Mouse (Mus musculus) MEL (cell line): Measurements from ENCODE around the gene Slc22a21. TPM values are rescaled to one million over a fixed set of nuclear protein-coding genes. Genes with fewer than 3 reads are reported as not detected.

Experiments used
- DNase-seq: peaks from one replicate; pipeline ENCODE4 v3.0.0; 2011; ENCODE audit warnings: low read depth, low spot score
- H3K27ac ChIP-seq: 2 replicates; pipeline ENCODE4 v1.5.1; 2012; ENCODE audit warnings: low read depth, mild to moderate bottlenecking, control low read depth, low read length, moderate library complexity; ENCODE audit not compliant: control insufficient read depth
- H3K27me3 ChIP-seq, 2 experiments: fragments of 150-350 bp in 1 of 2; sonication (generic) in 1 of 2; 2 replicates each; pipeline ENCODE4 v1.6.1; 2012; ENCODE audit warnings: low read length in 2 of 2, mild to moderate bottlenecking in 2 of 2, improper control_type of control experiment in 1 of 2, moderate library complexity in 1 of 2; ENCODE audit not compliant: insufficient read depth in 2 of 2, control insufficient read depth in 1 of 2
- H3K36me3 ChIP-seq, 2 experiments: 2 replicates each; pipeline ENCODE4 v1.6.1; 2012 to 2014; ENCODE audit warnings: low read length in 2 of 2, improper control_type of control experiment in 1 of 2, inconsistent platforms in 1 of 2, mild to moderate bottlenecking in 1 of 2; ENCODE audit not compliant: insufficient read depth in 2 of 2, control insufficient read depth in 1 of 2
- H3K4me1 ChIP-seq, 2 experiments: fragments of 150-350 bp in 1 of 2; sonication (generic) in 1 of 2; 2 replicates each; pipeline ENCODE4 v1.6.1; 2012; ENCODE audit warnings: low read length in 2 of 2, improper control_type of control experiment in 1 of 2, mild to moderate bottlenecking in 1 of 2; ENCODE audit not compliant: insufficient read depth in 2 of 2, control insufficient read depth in 1 of 2
- H3K4me3 ChIP-seq, 2 experiments: fragments of 150-350 bp in 1 of 2; sonication (generic) in 1 of 2; 2 replicates each; pipeline ENCODE4 v1.5.1; 2012; ENCODE audit warnings: low read depth in 2 of 2, low read length in 2 of 2, mild to moderate bottlenecking in 2 of 2, moderate library complexity in 2 of 2, control low read depth in 1 of 2, improper control_type of control experiment in 1 of 2; ENCODE audit not compliant: control insufficient read depth in 1 of 2, insufficient read depth in 1 of 2
- H3K79me2 ChIP-seq: 2 replicates; pipeline ENCODE4 v1.6.1; 2012; ENCODE audit warnings: mild to moderate bottlenecking, low read length, moderate library complexity; ENCODE audit not compliant: control insufficient read depth, poor library complexity, insufficient read depth
- H3K9ac ChIP-seq: 2 replicates; pipeline ENCODE4 v1.6.1; 2012; ENCODE audit warnings: low read depth, mild to moderate bottlenecking, control low read depth, low read length, moderate library complexity; ENCODE audit not compliant: control insufficient read depth, poor library complexity, severe bottlenecking
- H3K9me3 ChIP-seq: fragments of 150-350 bp; sonication (generic); replicated peaks from 2 replicates; pipeline ENCODE4 v1.6.1; 2012; ENCODE audit warnings: mild to moderate bottlenecking, low read length, improper control_type of control experiment, moderate library complexity; ENCODE audit not compliant: insufficient read depth
- BHLHE40 ChIP-seq: IDR thresholded peaks from 2 replicates; pipeline ENCODE4 v1.6.1; 2012; ENCODE audit warnings: low read depth, mild to moderate bottlenecking, inconsistent platforms, low read length, improper control_type of control experiment, borderline replicate concordance
- CHD2 ChIP-seq: IDR thresholded peaks from 2 replicates; pipeline ENCODE4 v1.6.1; 2011; ENCODE audit warnings: low read length, improper control_type of control experiment
- CTCF ChIP-seq, 3 experiments: IDR thresholded peaks in 2 of 3; conservative IDR thresholded peaks in 1 of 3; 2 replicates each; pipeline ENCODE4 v1.5.1; 2011 to 2012; ENCODE audit warnings: low read length in 3 of 3, low read depth in 2 of 3, mild to moderate bottlenecking in 2 of 3, improper control_type of control experiment in 1 of 3, inconsistent platforms in 1 of 3, mixed read lengths in 1 of 3, moderate library complexity in 1 of 3; ENCODE audit not compliant: control insufficient read depth in 1 of 3, insufficient read depth in 1 of 3, poor library complexity in 1 of 3, severe bottlenecking in 1 of 3
- EP300 ChIP-seq, 2 experiments: IDR thresholded peaks; 2 replicates each; pipeline ENCODE4 v1.6.1; 2011; ENCODE audit warnings: improper control_type of control experiment in 2 of 2, low read length in 2 of 2, low read depth in 1 of 2, mild to moderate bottlenecking in 1 of 2
- GABPA ChIP-seq: IDR thresholded peaks from 2 replicates; pipeline ENCODE4 v1.6.1; 2012; ENCODE audit warnings: low read depth, mild to moderate bottlenecking, inconsistent platforms, low read length, improper control_type of control experiment, moderate library complexity
- GATA1 ChIP-seq: IDR thresholded peaks from 2 replicates; pipeline ENCODE4 v1.6.1; 2011; ENCODE audit warnings: low read depth, low read length, improper control_type of control experiment
- HCFC1 ChIP-seq: IDR thresholded peaks from 2 replicates; pipeline ENCODE4 v1.6.1; 2012; ENCODE audit warnings: low read depth, mild to moderate bottlenecking, inconsistent platforms, low read length, improper control_type of control experiment, moderate library complexity
- JUND ChIP-seq: IDR thresholded peaks from 2 replicates; pipeline ENCODE4 v1.6.1; 2011; ENCODE audit warnings: low read depth, mild to moderate bottlenecking, improper control_type of control experiment, low read length
- KAT2A ChIP-seq: conservative IDR thresholded peaks from 2 replicates; pipeline ENCODE4 v1.6.1; 2012; ENCODE audit warnings: low read depth, low read length, improper control_type of control experiment, inconsistent platforms
- MAFK ChIP-seq: IDR thresholded peaks from 2 replicates; pipeline ENCODE4 v1.6.1; 2011; ENCODE audit warnings: low read depth, mild to moderate bottlenecking, low read length, improper control_type of control experiment, borderline replicate concordance
- MXI1 ChIP-seq: IDR thresholded peaks from 2 replicates; pipeline ENCODE4 v1.6.1; 2011; ENCODE audit warnings: mild to moderate bottlenecking, low read depth, low read length, improper control_type of control experiment
- NELFE ChIP-seq: IDR thresholded peaks from 2 replicates; pipeline ENCODE4 v1.6.1; 2011; ENCODE audit warnings: low read depth, low read length, improper control_type of control experiment
- POLR2AphosphoS5 ChIP-seq: IDR thresholded peaks from 2 replicates; pipeline ENCODE4 v1.6.1; 2012; ENCODE audit warnings: low read depth, borderline replicate concordance, mild to moderate bottlenecking, inconsistent platforms, low read length, moderate library complexity, mixed read lengths
- USF1 ChIP-seq: IDR thresholded peaks from 2 replicates; pipeline ENCODE4 v1.6.1; 2014; ENCODE audit warnings: low read depth, mild to moderate bottlenecking, inconsistent platforms, low read length, improper control_type of control experiment, moderate library complexity
- ZKSCAN1 ChIP-seq: IDR thresholded peaks from 2 replicates; pipeline ENCODE4 v1.6.1; 2012; ENCODE audit warnings: low read depth, mild to moderate bottlenecking, inconsistent platforms, low read length, improper control_type of control experiment, moderate library complexity
- ZMIZ1 ChIP-seq: IDR thresholded peaks from 2 replicates; pipeline ENCODE4 v1.6.1; 2012; ENCODE audit warnings: low read depth, mild to moderate bottlenecking, inconsistent platforms, low read length, improper control_type of control experiment, moderate library complexity
- ZNF384 ChIP-seq: IDR thresholded peaks from 2 replicates; pipeline ENCODE4 v1.6.1; 2012; ENCODE audit warnings: low read depth, mild to moderate bottlenecking, inconsistent platforms, low read length, improper control_type of control experiment
- polyA plus RNA-seq, 2 experiments: library from polyadenylated mRNA; stranded (reverse) in 1 of 2; unstranded in 1 of 2; fragments of >175 nt in 1 of 2; fragments of >200 nt in 1 of 2; gene quantifications; 2 replicates each; pipeline versions ENCODE4 v1.2.1 to v1.2.4; 2012; ENCODE audit warnings: low replicate concordance in 2 of 2, low read depth in 1 of 2; ENCODE audit not compliant: insufficient read length in 2 of 2, insufficient read depth in 1 of 2, missing spikeins in 1 of 2
- total RNA-seq: library from RNA; depleted of rRNA; stranded (reverse); fragments of 300-350 nt; gene quantifications from 2 replicates; pipeline ENCODE4 v1.2.3, GENCODE M21; 2012; rRNA removed

The Slc22a21 gene
- total and polyA plus RNA-seq, 3 experiments = 4.7 to 6.9 TPM; not detected in 1

GRCm38 (mm10) chr11:53899981-53900380 lies 80.2 kb downstream of the Slc22a21 start:
- Histone ChIP-seq H3K27ac (no peak overlapping the region), H3K79me2 (no peaks in the 10 kb centered on the region), H3K36me3 (peaks cover 0 to 6% of the 10 kb centered on the region in 2 experiments; a peak in 2 of 4 replicates), H3K4me1 (peaks cover 2 to 5% of the 10 kb centered on the region in 2 experiments; a peak in 3 of 4 replicates), H3K27me3 (peaks cover 0 to 3% of the 10 kb centered on the region in 2 experiments; a peak in 1 of 4 replicates), H3K4me3 (no peak overlapping the region), H3K9ac (no peak overlapping the region), H3K9me3 (no peaks in the 10 kb centered on the region)
- no peak for DNase-seq
- TF ChIP-seq POLR2AphosphoS5 (no peak), ZNF384 (no peak), BHLHE40 (no peak), USF1 (no peak), KAT2A (no peak), CTCF (IDR thresholded peaks at IDR 0.05 in 2 of 3, conservative IDR thresholded peaks at IDR 0.05 in 1 of 3; ENCODE audit: control insufficient read depth in 1 of 3, insufficient read depth in 1 of 3, low read depth in 2 of 3, low read length in 3 of 3, poor library complexity in 1 of 3, severe bottlenecking in 1 of 3) (no peak), HCFC1 (no peak), CHD2 (no peak), ZKSCAN1 (no peak), MXI1 (no peak), EP300 (IDR thresholded peaks at IDR 0.05; ENCODE audit: low read depth in 1 of 2, low read length in 2 of 2) (no peak), ZMIZ1 (no peak), GABPA (no peak), GATA1 (no peak), NELFE (no peak), JUND (no peak), MAFK (no peak)

Other genes with a start within 250 kb of the Slc22a21 start
- 0.46 and 0.73 TPM in 2 replicates for gene Irf1, start 210.3 kb downstream of the Slc22a21 start, total RNA-seq
- gene Irf1, start 210.3 kb downstream of the Slc22a21 start, polyA plus RNA-seq = 1 to 10 TPM in 1 of 2 experiments, not detected in 1; 1.9 TPM
- not detected in 2 replicates for gene Gm17334, start 207.1 kb downstream of the Slc22a21 start, total RNA-seq
- gene Gm17334, start 207.1 kb downstream of the Slc22a21 start, polyA plus RNA-seq = not detected
- gene Gm12216, start 121.1 kb downstream of the Slc22a21 start, total RNA-seq = not detected in 2 replicates
- not detected for gene Gm12216, start 121.1 kb downstream of the Slc22a21 start, polyA plus RNA-seq
- 10.2 and 11.8 TPM in 2 replicates for gene Slc22a5, start 88.7 kb downstream of the Slc22a21 start, total RNA-seq
- gene Slc22a5, start 88.7 kb downstream of the Slc22a21 start, polyA plus RNA-seq = 10 to 100 TPM in 1 of 2 experiments, not detected in 1; 12.5 TPM
- 2.3 and 3.5 TPM in 2 replicates for gene Slc22a4, start 47.8 kb upstream of the Slc22a21 start, total RNA-seq
- 1 to 10 TPM in 1 of 2 experiments, not detected in 1; 5.8 TPM for gene Slc22a4, start 47.8 kb upstream of the Slc22a21 start, polyA plus RNA-seq
- gene Pdlim4, start 88.7 kb upstream of the Slc22a21 start, total RNA-seq = 0.13 TPM in 1 of 2 replicates, not detected in the other
- gene Pdlim4, start 88.7 kb upstream of the Slc22a21 start, polyA plus RNA-seq = under 1 TPM in 1 of 2 experiments, not detected in 1; 0.70 TPM
- 18.6 and 32.0 TPM in 2 replicates for gene P4ha2, start 119.8 kb upstream of the Slc22a21 start, total RNA-seq
- gene P4ha2, start 119.8 kb upstream of the Slc22a21 start, polyA plus RNA-seq = 10 to 100 TPM in 1 of 2 experiments, not detected in 1; 57.8 TPM